Mouse (Mus musculus) mesoderm, embryonic 11.5 days (tissue): Measurements from ENCODE around the gene Fchsd2.

Source experiments
- DNase-seq: peaks from one replicate; pipeline ENCODE4 v3.0.0-alpha.2; 2012; ENCODE audit warnings: low read depth, low spot score

Fchsd2 gene

DNA sequence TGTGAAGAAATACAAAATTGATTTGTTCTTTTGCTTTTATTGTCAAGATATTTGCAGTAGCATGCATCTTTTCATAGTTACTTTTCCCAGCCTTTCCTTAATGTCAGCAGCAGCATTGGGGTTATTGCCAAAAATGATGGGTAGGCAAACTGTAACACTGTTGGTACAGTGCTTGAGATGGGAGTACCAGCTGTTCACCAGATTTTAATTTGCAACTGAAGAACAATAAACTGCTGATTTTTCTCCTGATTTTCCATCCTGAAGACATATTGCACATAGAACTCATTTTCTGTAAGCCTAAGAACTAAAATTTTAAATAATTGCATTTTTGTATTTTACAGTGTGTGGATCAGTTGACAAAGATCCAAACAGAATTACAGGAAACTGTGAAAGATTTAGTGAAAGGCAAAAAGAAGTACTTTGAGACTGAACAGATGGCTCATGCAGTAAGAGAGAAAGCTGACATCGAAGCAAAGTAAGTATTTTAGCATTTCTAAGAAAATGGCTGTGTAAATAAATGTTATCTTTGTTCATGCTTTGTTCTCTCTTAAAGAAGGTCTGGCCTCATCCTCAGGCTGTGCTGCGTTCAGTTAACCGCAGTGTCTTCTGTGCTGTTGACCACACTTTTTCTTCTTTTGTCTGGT lies 98.8 kb downstream of the Fchsd2 start:
- no peak for DNase-seq

DNA sequence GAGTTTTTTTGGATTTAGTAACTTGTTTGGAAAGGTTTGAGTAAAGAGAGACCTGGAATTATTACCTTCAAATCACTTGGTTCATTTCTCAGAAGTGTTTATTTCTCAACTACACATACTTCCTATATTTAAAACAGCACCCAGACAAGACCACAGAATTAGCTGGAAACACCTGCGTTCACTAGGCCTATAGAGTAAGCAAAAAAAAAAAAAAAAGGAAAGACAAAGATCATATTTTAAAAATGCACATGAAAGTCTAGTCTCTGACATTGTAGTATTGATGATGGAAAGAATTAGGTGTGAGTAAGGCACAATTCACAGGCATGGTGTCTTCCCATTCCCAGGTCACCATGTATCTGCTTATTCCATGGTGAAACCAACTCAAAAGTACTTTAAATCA lies 118.2 kb downstream of the Fchsd2 start:
- no peak for DNase-seq

DNA sequence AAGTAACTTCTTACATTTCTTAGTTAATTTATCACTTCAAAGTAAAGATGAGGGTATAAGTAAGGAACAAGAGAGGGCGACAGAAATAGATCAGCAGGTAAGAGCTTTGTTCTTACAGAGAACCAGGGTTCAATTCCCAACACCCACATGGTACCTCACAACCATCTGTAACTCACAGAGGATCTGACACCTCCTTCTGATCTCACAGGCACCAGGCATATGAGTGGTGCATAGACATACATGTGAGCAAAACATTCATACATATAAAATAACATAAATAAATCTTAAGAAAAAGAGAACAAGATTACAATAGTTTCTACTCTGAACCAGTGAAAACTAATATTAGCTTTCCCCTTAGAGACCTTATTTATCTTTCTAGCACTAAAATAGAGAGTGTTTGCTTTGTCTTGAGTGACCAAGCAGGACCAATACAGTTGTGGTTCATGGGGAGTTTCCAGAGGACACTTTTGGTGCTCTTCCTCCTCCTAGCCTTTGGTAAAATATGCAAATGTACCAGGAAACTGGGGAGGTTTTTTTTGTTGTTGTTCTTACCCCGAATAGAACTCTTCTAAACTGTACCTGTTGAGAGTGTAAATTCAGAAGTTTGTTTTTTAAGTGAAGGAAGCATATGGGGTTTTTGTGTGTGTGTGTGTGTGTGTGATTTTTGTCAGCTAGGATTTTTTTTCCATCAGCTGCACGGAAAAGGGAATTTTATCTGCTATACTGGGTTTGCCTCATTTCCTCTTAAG lies 121.0 kb downstream of the Fchsd2 start:
- DNase-seq = no peak

DNA sequence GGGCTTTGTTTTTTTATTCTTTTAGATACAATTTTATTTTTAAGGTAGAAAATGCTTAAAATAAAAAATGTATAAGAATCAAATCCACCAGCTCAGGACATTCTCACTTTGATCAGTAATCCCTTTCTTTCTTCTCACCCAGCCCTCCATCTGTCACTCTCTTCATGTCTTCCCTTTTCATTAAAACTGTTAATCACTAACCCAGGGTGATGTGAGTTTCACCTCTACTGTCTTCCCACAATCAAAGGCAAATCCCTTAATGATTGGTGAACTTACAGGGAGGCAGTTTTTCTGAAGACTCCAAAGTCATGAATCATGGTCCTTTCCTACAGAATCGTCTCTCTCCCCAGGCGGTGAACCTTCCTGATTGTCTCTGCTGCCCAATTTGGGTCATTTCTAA lies 124.1 kb downstream of the Fchsd2 start:
- DNase-seq = no peak

DNA sequence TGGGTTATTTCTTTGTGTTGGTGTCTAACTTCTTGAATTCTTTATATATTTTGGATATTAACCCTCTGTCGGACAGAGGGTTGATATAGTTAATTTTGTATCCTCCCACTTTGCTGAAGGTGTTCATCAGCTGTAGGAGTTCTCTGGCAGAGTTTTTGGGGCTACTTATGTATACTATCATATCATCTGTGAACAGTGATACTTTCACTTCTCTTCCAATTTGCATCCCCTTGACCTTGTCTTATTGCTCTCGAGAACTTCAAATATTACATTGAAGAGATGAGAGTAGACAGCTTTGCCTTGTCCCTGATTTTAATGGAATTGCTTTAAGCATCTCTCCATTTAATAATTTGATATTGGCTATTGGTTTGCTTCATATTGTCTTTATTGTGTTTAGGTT lies 130.8 kb downstream of the Fchsd2 start:
- DNase-seq = no peak

DNA sequence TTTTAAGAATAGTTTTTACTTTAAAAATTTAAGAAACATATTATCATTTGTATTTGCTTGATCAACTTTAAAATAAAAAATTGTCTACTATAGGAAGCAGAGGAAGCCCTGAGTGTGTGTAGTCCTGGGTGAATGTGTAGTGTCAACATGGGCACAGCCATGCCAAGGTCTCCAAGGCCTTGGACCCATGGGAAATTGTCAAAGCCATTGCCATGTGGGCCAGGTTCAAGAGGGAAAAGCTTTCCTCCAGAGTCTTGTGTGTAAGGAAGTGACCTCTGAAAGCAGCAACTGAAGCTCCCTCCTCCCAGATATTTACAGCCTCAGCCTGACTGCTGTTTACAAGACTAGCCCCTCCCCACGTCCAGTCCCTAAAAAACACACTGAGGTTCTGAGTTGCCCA lies 136.7 kb downstream of the Fchsd2 start:
- DNase-seq = no peak

DNA sequence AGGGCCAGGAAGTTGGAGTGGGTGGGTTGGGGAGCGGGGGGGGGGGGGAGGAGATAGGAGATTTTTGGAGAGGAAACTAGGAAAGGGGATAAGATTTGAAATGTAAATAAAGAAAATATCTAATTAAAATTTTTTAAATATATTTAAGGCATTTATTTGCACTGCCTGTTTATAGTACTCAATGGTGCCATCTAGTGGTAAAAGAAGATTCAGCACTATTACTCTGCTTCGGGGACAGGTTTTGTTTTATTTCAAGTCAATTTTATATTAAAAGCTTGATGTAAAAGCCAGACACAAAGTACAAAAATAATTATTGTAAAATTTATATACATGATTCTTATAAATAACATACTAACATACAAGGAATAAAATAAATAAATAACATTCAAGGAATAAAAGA lies 138.8 kb downstream of the Fchsd2 start:
- DNase-seq = peak; percentile 48

DNA sequence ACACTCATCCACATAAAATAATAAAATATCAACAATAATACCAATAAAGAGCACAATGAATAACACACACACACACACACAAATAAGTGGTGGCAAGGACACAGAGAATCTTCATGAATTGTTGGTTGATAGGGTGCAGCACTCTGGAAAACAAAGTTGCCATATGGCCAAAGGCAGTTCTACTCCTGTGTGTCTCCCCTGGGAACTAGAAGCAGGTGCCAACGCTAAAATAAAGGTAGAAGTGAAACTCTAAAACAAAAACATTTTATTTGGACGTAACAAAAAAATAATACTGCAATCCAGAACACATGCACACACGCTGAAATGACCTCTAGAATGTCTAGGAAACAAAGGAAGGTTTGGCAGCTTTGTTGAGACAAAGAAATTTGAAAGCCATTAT lies 140.1 kb downstream of the Fchsd2 start:
- DNase-seq = no peak

DNA sequence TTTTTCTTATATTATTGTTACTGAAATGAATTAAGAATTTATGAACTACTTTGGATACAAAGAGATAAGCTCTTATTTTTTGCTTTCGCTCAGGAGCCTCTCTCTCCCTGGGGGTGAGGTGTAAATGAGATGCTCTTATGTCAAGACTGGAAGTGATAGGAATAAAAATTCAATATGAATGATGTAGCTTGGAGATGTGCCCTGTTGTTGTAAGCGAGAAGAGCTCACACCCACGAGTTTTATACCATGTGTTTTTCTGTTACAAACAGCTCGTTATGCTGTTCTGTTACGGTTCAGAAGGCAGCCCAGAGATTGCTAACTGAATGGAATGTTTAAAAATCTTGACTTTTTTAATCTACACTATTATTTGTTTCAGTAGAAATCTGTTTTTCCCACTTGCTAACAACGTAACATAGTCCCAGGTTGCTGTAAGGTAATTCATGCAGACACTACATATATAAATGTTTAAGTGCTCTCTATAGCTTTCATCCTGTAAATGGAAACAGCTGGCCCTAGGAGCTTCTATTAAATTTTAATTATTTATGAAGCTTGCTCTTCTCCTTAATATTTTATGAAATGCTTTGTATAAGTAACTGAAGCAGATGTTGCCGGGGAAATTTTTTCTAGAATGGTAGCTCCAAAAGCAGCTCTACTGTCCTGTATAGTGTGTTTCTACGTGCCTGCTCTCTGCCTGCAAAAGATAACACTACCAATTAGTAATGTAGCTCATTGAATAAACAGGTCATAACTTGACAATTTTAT lies 144.2 kb downstream of the Fchsd2 start:
- DNase-seq = no peak

DNA sequence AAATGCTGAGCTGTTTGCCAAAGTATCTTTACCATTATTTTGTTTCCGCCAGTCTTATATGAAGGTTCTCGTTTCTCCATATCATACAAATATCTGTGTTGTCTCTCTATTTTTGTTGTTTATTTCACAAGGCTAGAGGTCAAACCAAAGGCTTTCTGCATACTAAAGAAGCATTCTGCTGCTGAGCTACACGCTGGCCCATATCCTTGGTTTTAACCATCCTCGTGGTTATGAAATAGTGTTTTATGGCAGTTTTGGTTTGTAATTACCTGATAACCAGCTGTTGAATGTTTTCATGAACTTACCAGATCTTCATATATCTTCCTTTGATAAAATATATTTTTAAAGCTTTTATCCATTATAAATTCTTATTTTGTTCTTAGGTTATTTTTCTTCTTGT lies 156.1 kb downstream of the Fchsd2 start:
- no peak for DNase-seq

DNA sequence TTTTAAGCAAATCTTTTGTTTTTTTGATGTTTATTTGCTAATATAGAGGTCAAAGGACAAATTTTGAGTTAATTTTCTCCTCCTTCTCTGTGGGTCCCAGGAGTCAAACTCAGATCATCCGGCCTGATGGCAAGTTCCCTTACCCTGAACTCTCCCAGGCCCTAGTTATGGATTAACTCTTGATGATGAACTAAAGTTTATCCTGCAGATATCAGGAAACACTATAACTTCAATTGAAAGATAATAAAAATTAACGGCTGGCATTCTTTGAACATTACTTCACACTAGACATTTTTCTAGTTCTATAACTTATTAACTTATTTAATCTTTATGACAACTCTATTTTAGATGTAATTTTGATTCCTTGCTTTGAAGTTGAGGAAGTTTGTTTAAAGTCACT lies 156.5 kb downstream of the Fchsd2 start:
- DNase-seq = no peak

DNA sequence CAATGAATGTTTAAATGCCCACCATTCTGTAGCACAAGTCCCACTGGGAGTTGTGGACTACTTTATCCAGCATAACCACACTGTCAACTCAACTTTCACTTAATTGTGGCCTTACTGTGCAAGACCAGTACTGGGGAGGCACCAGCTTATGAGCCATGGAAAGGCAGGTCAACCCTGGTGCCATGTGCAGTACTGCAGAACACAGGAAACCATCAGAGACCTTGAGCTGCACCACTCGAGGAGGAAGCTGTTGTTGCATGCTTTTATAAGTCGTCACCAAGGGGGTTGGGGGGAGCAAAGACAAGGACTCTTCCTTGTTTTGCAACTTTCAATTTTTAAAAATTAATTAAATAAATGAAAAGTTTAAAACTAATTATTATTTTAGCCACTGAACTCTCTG lies 160.4 kb downstream of the Fchsd2 start:
- no peak for DNase-seq

DNA sequence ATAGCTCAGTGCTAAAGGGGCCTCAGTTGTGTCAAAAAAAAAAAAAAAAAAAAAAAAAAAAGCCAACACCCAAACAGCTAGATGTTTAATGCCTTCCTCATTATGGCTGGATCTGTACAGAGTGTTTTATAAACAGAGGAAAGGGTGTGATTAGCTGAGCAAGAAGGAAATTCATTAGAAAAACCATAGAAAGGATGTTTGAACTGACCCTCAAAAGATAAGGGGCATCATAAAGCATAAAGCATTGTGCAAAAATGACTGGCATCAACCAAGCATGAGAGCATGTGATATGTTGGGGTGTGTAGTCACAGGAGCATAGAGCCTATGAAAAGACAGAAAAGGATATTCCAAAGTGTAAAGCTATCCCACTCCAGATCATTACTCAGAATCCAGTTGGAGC lies 165.8 kb downstream of the Fchsd2 start:
- DNase-seq = no peak

DNA sequence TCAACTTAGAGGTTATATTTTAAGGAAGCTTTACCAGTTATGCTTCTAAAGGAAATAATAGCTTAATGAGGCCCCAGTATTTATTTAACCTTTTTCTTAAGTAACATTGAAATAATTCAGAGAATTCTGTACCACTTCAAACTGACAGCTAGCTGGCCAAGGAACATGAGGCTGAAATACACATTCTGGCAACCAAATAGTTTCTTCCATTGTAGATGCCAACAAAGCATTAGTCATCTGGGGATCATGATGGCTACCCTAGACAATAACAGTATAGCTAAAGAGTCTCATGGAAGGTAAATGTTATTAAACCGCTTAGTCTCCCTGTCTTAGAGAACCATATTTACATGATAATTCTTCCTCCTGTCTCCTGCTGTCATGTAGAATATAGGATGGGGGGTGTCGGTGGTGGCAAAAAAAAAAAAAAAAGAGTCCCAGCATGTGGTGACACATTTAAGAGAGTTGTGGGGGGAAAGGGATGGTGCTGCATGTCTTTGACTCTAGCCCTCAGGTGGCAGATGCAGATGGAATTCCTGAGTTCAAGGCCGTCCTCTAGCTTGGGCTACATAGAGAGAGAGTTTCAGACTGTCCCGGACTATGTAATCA lies 169.4 kb downstream of the Fchsd2 start:
- no peak for DNase-seq

DNA sequence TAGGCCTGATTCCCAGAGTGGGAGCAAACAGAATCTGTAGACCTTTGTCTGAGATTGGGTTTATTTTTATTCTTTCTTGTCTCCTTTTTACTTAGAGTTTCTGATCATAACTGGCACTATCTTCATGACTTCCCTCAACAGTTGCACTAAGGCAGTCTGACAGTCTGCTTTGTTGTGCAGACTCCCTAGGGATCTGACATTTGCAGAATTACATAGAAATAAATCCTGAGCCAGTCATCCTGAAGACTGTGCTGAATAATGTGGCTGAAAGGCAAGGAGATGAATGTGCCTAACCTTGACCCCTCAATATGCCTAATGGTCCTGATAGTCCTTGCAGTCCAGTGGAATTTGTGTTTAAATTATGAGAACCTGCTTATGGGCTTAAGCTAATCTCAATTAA lies 170.8 kb downstream of the Fchsd2 start:
- peak; percentile 70 for DNase-seq

DNA sequence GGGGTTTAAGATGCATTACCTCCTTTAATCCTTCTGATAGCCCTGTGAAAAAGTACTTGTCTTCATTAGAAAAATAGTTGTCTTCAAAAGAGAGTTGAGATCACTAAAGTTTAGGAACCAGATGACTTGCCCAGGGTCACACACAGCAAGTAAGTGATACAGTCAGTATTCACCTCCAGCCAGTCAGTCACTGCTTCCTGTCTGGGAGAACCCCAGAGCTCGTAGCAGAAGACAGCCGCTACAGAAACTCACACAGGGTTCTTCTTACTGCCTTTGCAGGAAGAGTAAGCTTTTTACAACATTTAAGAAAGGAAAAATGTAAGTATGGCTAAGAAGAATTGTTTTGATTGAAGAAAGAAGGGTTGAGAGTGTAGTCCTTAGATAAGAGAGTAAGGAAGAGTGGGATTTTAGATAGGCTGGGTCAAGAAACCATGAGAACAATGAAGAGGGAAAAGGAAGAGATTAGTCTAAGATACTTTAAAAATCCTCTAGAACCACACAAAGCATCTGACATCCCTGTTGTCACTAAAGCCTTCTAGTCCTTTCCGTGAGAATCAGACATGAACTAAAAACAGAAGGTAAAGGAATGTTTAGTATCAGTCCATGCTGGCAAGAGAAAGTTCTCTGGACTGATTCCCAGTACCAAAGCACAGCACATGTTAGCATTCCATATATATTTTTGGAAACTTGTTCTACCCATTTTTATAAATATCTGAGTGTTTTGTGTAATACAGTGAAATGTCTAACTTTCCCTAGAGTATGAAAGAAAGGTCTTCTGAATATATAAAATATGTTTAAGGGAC lies 175.0 kb downstream of the Fchsd2 start:
- no peak for DNase-seq

DNA sequence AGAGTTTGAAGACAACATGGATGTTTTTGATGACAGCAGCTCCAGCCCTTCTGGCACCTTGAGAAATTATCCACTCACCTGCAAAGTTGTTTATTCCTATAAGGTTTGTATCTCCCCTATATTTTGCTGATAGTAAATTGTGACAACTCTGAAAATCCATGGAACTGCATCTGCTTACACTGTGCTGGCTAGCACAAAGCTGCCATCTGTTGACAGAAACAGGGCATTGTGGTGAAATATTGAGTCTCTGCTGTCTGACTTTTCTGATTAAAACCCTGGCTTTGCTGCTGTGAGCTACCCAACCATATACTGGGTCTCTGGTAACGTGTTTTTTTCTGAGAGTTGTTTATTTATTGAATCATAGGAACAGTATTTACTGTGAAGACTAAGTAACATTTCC lies 178.9 kb downstream of the Fchsd2 start:
- DNase-seq = no peak

DNA sequence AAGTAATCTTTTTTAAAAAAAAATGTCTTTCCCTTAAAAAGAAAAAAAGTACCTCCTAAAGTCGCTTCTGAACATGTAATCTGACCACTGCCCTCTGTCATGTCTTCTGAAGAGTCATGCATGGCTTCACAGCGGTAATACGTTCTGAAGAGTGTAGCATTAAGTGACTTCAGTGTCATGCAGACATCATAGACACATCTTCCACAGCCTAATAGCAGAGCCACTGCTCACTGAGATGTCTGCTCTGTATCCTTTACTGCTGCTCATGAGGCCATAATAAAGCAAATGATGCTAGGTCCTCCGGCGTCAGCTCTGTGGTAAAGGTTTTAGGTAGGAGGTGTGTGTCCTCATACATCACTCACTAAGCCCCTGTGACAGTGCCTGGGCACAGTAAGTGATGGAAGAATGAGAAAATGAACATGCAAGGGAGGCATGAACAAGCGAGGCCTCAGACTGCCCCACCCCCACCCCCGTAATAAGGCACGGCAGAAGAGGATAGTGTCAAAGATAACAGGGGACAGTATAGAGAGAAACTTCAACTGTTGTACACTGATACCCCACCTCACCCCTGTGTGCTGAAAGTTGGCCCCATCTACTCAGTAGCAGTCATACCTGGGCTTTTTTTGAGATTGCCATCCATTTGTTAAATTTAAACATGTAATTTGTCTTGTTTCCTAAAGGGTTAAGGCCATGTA lies 179.9 kb downstream of the Fchsd2 start:
- no peak for DNase-seq

DNA sequence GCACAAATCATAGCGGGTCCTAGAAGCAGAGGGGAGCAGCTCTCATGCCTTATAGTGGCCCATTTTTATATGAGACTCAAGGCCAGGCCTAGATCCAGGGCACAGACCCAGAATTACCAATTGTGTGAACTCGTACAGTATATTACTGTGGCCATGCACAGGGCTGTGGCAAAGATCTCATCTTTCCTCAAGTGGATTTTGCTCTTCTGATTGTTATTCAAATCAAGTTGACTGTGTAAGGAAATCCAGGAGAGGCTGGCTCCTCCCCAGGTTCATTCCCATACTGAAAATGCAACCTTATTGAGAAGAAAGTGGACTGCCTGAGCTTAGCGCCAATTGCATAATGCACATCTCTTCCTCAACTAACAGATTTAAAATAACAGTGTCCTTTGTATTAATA lies 190.1 kb downstream of the Fchsd2 start:
- DNase-seq = no peak

DNA sequence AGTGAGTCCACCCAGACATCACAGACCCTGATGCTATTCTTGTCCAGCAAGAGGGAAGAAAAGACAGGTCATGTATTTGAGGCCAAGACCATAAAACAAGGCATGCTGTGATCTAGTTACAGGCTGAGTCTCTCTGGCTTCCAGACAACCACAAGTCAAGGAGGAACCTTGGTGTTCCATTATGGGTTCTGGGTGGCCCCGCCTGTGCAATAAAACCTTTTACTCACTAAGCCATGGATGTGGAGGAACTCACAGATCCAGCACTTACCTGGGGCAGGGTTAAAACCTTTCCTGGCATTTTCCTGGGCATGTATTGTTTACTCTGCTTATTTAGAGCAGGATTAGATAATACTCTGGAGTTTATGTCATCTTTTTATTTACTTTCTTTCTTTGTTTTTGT lies 191.8 kb downstream of the Fchsd2 start:
- DNase-seq = no peak

DNA sequence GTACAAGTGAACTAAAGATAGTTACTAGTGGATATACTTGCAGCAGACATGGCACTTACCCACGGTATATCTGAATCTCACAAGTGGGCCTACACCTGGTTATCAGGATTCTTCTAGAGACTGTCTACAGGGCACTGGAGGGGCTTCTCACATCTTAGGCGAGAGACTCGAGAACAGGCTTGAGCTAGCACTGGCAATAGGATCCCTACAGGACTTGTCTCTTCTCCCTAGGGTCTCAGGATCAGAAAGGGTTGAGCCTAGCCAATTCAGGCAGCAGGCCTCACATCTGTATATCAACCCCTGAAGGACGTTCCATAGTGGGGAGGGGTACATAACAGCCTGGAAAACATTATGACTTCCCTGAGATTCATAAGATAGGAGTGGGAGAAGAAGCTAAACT lies 194.2 kb downstream of the Fchsd2 start:
- DNase-seq = no peak
